Mouse (Mus musculus) spleen, adult 2 months (tissue): ENCODE measurements around the gene Mtr.

Experiments
- CTCF ChIP-seq: fragments of 200-500 bp; IDR thresholded peaks from 2 replicates; pipeline ENCODE4 v1.5.1; 2011; ENCODE audit warnings: mild to moderate bottlenecking, inconsistent platforms; ENCODE audit not compliant: insufficient read depth, insufficient read length, insufficient replicate concordance; ENCODE audit errors: extremely low read depth
- POLR2A ChIP-seq: fragments of 200-500 bp; IDR thresholded peaks from 2 replicates; pipeline ENCODE4 v1.6.1; 2011; ENCODE audit warnings: low read depth, low read length, inconsistent platforms

- TF ChIP-seq CTCF (no peak), POLR2A (no peak)
Measured at GRCm38 (mm10) chr13:12146402-12146801, 111.5 kb downstream of the Mtr start.
